Mouse (Mus musculus): ENCODE measurements at regions not wholly inside any gene's neighbourhood (a gene's known extent, or its start where the extent isn't known, plus 50 kb on each side); places are given as distances from the start of the nearest gene placed in this dataset.

DNA sequence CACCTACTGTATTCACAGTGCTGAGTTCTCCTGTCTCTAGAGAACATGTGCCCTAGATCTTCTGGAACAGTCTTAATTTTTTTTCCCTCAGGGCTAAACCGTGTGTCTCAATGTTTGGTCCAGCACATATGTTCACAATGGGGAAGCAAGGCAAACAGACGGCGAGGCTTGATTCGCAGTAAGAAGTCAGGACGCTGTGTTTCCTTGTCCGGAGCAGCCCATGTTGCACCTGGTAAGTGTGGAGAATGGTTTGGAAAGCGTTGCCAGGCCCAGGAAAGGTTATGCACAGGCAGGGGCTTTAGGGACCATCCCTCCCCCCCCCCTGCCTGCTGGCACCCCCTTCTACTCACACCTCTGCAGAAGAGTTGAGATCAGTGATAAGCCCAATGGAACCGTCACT lies 121.4 kb downstream of the Dact1 start:
- no peak for ATAC-seq (ENCODE audit: low FRiP score, low read depth)
- no peaks in the 10 kb centered on the region for H3K36me3 ChIP-seq
- H3K4me2 ChIP-seq (replicated peaks): no peak overlapping the region
- no peaks in the 10 kb centered on the region for H3K9me3 ChIP-seq
- peaks cover 4% of the 10 kb centered on the region; the same call in 1 of the 2 replicates for H3K27me3 ChIP-seq
- H3K27ac ChIP-seq (replicated peaks): no peak overlapping the region
- H3K9ac ChIP-seq (replicated peaks): no peak overlapping the region
- H3K4me1 ChIP-seq: peaks cover 29% of the 10 kb centered on the region
- no peak overlapping the region for H3K4me3 ChIP-seq
- 75% methylated on average over 8 of the region's 8 CpGs for WGBS

DNA sequence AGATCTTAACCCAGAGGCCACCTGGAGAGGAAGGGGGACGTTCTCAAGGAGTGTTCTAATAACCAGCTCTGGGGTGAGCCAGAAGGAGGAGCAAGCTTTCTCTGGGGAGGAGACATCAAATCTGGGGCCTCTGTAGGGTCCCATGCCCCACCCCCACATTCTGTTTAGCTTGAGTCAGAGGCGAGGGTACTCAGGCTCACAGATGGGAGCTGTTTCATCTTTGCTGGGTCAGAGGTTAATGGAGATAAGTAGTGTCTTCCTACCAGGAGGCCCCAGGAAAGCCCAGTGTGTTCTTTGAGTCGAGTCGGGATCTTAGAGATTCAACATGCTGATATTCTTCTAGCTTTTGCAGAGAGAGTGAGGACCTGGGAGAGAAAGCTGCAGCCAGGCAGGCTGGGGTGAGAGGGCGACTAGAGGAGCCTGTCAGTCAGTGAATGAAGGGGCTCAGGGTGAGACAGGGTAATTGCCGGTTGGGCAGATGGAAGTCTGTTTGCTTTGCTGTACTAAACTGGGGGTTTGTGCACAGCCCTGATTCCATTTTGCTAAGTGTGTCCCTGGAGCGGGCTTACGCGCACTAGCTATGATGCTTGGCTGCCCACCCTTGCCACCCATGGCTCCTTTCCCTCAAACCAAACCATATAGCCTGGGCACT lies 124.0 kb downstream of the Dact1 start:
- Histone ChIP-seq H3K27me3 (peaks cover 4% of the 10 kb centered on the region; the same call in 1 of the 2 replicates), H3K9ac (replicated peaks) (no peak overlapping the region), H3K27ac (replicated peaks) (no peak overlapping the region; the same call in 1 of the 2 replicates), H3K9me3 (no peaks in the 10 kb centered on the region), H3K4me2 (replicated peaks) (no peak overlapping the region), H3K4me1 (peaks cover 28% of the 10 kb centered on the region), H3K4me3 (no peak overlapping the region), H3K36me3 (no peaks in the 10 kb centered on the region)
- 0 out of 2 replicates have a peak, but pooled peaks have one; percentile 23 for ATAC-seq (ENCODE audit: low FRiP score, low read depth)
- 26% methylated on average over 9 of the region's 9 CpGs for WGBS

GRCm38 (mm10) chr12:71438254-71438653 lies 128.6 kb downstream of the Dact1 start:
- no peak overlapping the region for H3K27ac ChIP-seq (replicated peaks)
- WGBS: 58% methylated on average over 6 of the region's 6 CpGs
- no peak overlapping the region for H3K4me3 ChIP-seq
- no peak for ATAC-seq (ENCODE audit: low FRiP score, low read depth)
- no peak overlapping the region for H3K4me2 ChIP-seq (replicated peaks)
- H3K9me3 ChIP-seq: no peaks in the 10 kb centered on the region
- no peaks in the 10 kb centered on the region for H3K36me3 ChIP-seq
- no peak overlapping the region for H3K9ac ChIP-seq (replicated peaks)
- peaks cover 11% of the 10 kb centered on the region for H3K4me1 ChIP-seq
- H3K27me3 ChIP-seq: peaks cover 4% of the 10 kb centered on the region; the same call in 1 of the 2 replicates

DNA sequence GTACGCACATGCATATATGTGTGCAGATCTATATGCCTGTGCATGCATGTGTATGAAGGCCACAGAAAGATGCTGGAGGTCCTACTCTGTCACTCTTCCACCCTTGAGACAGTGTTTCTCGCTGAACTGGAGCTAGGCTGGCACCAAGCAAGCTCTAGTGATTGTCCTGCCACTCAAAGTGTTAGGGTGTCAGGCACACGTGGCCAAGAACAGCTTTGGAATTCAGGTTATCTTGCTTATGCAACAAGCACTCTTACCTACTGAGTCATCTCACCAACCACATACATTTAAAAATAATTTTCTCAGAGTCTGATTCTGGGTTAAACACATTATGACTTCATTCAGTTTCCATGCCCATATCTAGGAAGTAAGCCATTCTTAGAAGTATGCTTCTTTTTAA lies 131.2 kb downstream of the Dact1 start:
- Histone ChIP-seq H3K36me3 (no peaks in the 10 kb centered on the region), H3K9me3 (no peaks in the 10 kb centered on the region), H3K4me3 (no peak overlapping the region), H3K9ac (replicated peaks) (no peak overlapping the region), H3K4me1 (no peaks in the 10 kb centered on the region), H3K27me3 (no peaks in the 10 kb centered on the region), H3K27ac (replicated peaks) (no peak overlapping the region), H3K4me2 (replicated peaks) (no peak overlapping the region)
- WGBS: 80% methylated on average over 3 of the region's 3 CpGs
- no peak for ATAC-seq (ENCODE audit: low FRiP score, low read depth)

- Histone ChIP-seq H3K9ac (replicated peaks) (no peak overlapping the region), H3K9me3 (no peaks in the 10 kb centered on the region), H3K36me3 (no peaks in the 10 kb centered on the region), H3K4me3 (no peak overlapping the region), H3K27me3 (no peaks in the 10 kb centered on the region), H3K4me1 (no peaks in the 10 kb centered on the region), H3K4me2 (replicated peaks) (no peak overlapping the region), H3K27ac (replicated peaks) (no peak overlapping the region)
- no peak for ATAC-seq (ENCODE audit: low FRiP score, low read depth)
- WGBS: 87% methylated on average over 5 of the region's 5 CpGs
Measured at GRCm38 (mm10) chr12:71441272-71441671, 131.6 kb downstream of the Dact1 start.

GRCm38 (mm10) chr12:71446177-71446891 lies 136.7 kb downstream of the Dact1 start:
- no peak for ATAC-seq (ENCODE audit: low FRiP score, low read depth)
- H3K4me1 ChIP-seq: no peaks in the 10 kb centered on the region
- no peaks in the 10 kb centered on the region for H3K36me3 ChIP-seq
- H3K27me3 ChIP-seq: no peaks in the 10 kb centered on the region
- H3K27ac ChIP-seq (replicated peaks): no peak overlapping the region
- no peaks in the 10 kb centered on the region for H3K9me3 ChIP-seq
- H3K4me3 ChIP-seq: no peak overlapping the region
- H3K4me2 ChIP-seq (replicated peaks): no peak overlapping the region
- H3K9ac ChIP-seq (replicated peaks): no peak overlapping the region
- WGBS: 81% methylated on average over 8 of the region's 8 CpGs

GRCm38 (mm10) chr12:71446892-71447268 lies 137.2 kb downstream of the Dact1 start:
- WGBS: 35% methylated on average over 7 of the region's 7 CpGs
- ATAC-seq (ENCODE audit: low FRiP score, low read depth): no peak
- Histone ChIP-seq H3K4me3 (no peak overlapping the region), H3K9me3 (no peaks in the 10 kb centered on the region), H3K36me3 (no peaks in the 10 kb centered on the region), H3K27me3 (no peaks in the 10 kb centered on the region), H3K9ac (replicated peaks) (no peak overlapping the region), H3K4me2 (replicated peaks) (no peak overlapping the region), H3K27ac (replicated peaks) (no peak overlapping the region), H3K4me1 (no peaks in the 10 kb centered on the region)

- Histone ChIP-seq H3K9me3 (no peaks in the 10 kb centered on the region), H3K4me3 (no peak overlapping the region), H3K9ac (replicated peaks) (no peak overlapping the region), H3K27ac (replicated peaks) (no peak overlapping the region), H3K27me3 (no peaks in the 10 kb centered on the region), H3K36me3 (no peaks in the 10 kb centered on the region), H3K4me1 (no peaks in the 10 kb centered on the region), H3K4me2 (replicated peaks) (no peak overlapping the region)
- WGBS: 74% methylated on average over 3 of the region's 3 CpGs
- no peak for ATAC-seq (ENCODE audit: low FRiP score, low read depth)
Measured at GRCm38 (mm10) chr12:71449032-71449431, 139.3 kb downstream of the Dact1 start.

DNA sequence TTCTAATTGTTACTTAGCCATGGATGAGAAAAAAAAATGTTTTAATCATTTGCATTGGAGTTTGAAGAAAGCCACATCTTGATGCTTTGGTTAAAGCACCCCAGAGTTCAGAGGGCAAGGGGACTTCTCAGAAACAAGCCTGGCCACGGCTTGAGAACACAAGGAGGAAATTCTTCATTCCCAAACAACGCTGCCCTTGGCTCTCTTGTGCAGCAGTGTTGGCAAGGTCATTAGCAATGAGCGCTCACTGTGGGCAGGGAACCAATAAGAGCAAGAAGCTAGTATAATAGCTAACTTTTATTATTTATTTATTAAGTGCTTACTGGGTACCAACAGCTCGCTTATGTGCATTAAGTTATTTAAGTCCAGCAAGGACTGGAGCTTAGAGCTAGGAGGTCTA lies 140.4 kb downstream of the Dact1 start:
- no peak for ATAC-seq (ENCODE audit: low FRiP score, low read depth)
- no peak overlapping the region for H3K4me2 ChIP-seq (replicated peaks)
- no peaks in the 10 kb centered on the region for H3K9me3 ChIP-seq
- H3K36me3 ChIP-seq: no peaks in the 10 kb centered on the region
- no peaks in the 10 kb centered on the region for H3K4me1 ChIP-seq
- H3K27ac ChIP-seq (replicated peaks): no peak overlapping the region
- 62% methylated on average over 4 of the region's 4 CpGs for WGBS
- no peak overlapping the region for H3K9ac ChIP-seq (replicated peaks)
- H3K27me3 ChIP-seq: no peaks in the 10 kb centered on the region
- H3K4me3 ChIP-seq: no peak overlapping the region

GRCm38 (mm10) chr12:71450680-71451463 lies 141.2 kb downstream of the Dact1 start:
- 79% methylated on average over 14 of the region's 14 CpGs for WGBS
- no peak overlapping the region for H3K27ac ChIP-seq (replicated peaks)
- ATAC-seq (ENCODE audit: low FRiP score, low read depth): no peak
- H3K4me1 ChIP-seq: no peaks in the 10 kb centered on the region
- no peaks in the 10 kb centered on the region for H3K27me3 ChIP-seq
- no peaks in the 10 kb centered on the region for H3K9me3 ChIP-seq
- no peaks in the 10 kb centered on the region for H3K36me3 ChIP-seq
- H3K4me3 ChIP-seq: no peak overlapping the region
- H3K4me2 ChIP-seq (replicated peaks): no peak overlapping the region
- H3K9ac ChIP-seq (replicated peaks): no peak overlapping the region

- no peaks in the 10 kb centered on the region for H3K36me3 ChIP-seq
- H3K4me3 ChIP-seq: no peak overlapping the region
- no peak for ATAC-seq (ENCODE audit: low FRiP score, low read depth)
- H3K27ac ChIP-seq (replicated peaks): no peak overlapping the region
- H3K9ac ChIP-seq (replicated peaks): no peak overlapping the region
- no peaks in the 10 kb centered on the region for H3K9me3 ChIP-seq
- H3K4me2 ChIP-seq (replicated peaks): no peak overlapping the region
- 90% methylated on average over 6 of the region's 6 CpGs for WGBS
- no peaks in the 10 kb centered on the region; the same call in 1 of the 2 replicates for H3K4me1 ChIP-seq
- H3K27me3 ChIP-seq: no peaks in the 10 kb centered on the region
Measured at GRCm38 (mm10) chr12:71456900-71457299, 147.2 kb downstream of the Dact1 start.

DNA sequence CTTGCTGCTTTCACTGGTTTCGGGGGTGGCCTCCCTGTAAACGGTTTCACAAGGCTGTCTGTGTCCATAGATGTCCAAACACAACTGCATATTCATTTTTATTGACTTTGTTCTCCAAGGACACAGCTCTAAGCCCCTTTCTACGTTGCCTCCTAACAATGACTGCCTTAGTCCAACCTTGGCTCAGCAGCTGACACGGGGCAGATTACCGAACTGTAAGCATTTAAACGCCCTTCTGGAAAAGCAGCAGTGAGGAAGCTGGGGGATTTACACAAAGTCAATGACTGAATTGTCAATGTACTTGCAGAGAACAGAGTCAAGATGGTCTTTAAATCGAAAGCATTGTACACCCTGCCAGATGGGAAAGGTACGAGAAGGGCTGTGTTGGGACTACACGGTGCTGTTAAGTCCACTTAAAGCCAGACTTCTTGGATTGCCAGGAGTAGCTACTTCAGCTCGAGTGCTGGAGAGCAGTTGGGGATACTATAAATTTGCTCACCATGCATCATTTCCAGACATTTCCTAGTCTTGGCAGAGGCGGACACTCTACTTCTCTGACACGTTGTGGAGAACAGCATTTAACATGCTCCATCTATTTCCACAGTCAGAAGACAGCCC lies 149.0 kb downstream of the Dact1 start:
- Histone ChIP-seq H3K27me3 (no peaks in the 10 kb centered on the region), H3K36me3 (no peaks in the 10 kb centered on the region), H3K9ac (replicated peaks) (no peak overlapping the region), H3K27ac (replicated peaks) (no peak overlapping the region; the same call in 1 of the 2 replicates), H3K4me2 (replicated peaks) (no peak overlapping the region), H3K9me3 (no peaks in the 10 kb centered on the region), H3K4me3 (no peak overlapping the region), H3K4me1 (no peaks in the 10 kb centered on the region; the same call in 1 of the 2 replicates)
- WGBS: 59% methylated on average over 12 of the region's 12 CpGs
- no peak for ATAC-seq (ENCODE audit: low FRiP score, low read depth)
